Mouse (Mus musculus) cortical plate, adult 2 months (tissue): ENCODE data around the gene Olfr709-ps1. TPM values are rescaled to one million over a fixed set of nuclear protein-coding genes. Genes with fewer than 3 reads are reported as not detected.
"Not testable (repeated sequence)": the region's sequence is repeated elsewhere in the genome, so short reads cannot be mapped to it uniquely, and the experiment has no call there.

Experiments
- H3K27ac ChIP-seq: fragments of 200-500 bp; 2 replicates; pipeline ENCODE4 v1.5.1; 2012; ENCODE audit warnings: low read length, control low read depth, inconsistent platforms; ENCODE audit not compliant: insufficient read depth
- H3K4me1 ChIP-seq: fragments of 200-500 bp; 2 replicates; pipeline ENCODE4 v1.6.1; 2011; ENCODE audit warnings: low read length; ENCODE audit not compliant: control insufficient read depth, insufficient read depth
- H3K4me3 ChIP-seq: fragments of 200-500 bp; 2 replicates; pipeline ENCODE4 v1.5.1; 2011; ENCODE audit warnings: mild to moderate bottlenecking, low read length, control low read depth; ENCODE audit not compliant: insufficient read depth
- CTCF ChIP-seq: fragments of 200-500 bp; IDR thresholded peaks from 2 replicates; pipeline ENCODE4 v1.5.1; 2011; ENCODE audit warnings: mild to moderate bottlenecking, control low read depth, low read length; ENCODE audit not compliant: insufficient read depth; ENCODE audit errors: extremely low read depth
- POLR2A ChIP-seq: fragments of 200-500 bp; IDR thresholded peaks from 2 replicates; pipeline ENCODE4 v1.6.1; 2011; ENCODE audit warnings: mild to moderate bottlenecking, low read length, control low read depth; ENCODE audit not compliant: insufficient read depth; ENCODE audit errors: extremely low read depth
- polyA plus RNA-seq: library from polyadenylated mRNA; depleted of rRNA; stranded (reverse); fragments of >200 nt; gene quantifications from 2 replicates; pipeline ENCODE4 v1.2.3, GENCODE M21; 2012; rRNA removed

Gene Olfr709-ps1
- polyA plus RNA-seq, result not detected in 2 replicates

DNA sequence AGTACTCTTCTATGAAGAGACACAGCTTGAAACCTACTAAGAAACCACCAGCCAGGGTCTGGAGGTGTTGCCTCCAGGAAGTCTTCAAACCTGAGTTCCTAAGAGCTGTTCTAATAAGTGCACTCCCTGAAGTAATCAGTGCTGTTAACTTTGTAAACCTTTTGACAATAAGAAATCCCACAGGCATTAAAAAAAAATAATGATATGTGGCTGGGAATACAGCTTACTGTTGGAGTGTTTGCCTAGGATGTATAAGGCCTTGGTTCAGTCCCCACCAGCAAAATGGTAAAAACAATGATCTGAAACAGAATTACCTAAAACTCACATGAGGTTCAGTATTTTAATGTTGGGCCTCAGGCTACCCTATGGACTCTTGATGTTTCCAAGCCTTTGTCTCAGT, at the start of gene Olfr709-ps1:
TSS of gene Olfr709-ps1 (minus strand) at position 101 of the 400 bp plus-strand sequence.
- H3K27ac ChIP-seq, result no peak within 1 kb of the TSS
- no peaks in the 10 kb centered on the region for H3K4me1 ChIP-seq
- H3K4me3 ChIP-seq, result no peak within 1 kb of the TSS
- TF ChIP-seq CTCF (no peak), POLR2A (no peak)

DNA sequence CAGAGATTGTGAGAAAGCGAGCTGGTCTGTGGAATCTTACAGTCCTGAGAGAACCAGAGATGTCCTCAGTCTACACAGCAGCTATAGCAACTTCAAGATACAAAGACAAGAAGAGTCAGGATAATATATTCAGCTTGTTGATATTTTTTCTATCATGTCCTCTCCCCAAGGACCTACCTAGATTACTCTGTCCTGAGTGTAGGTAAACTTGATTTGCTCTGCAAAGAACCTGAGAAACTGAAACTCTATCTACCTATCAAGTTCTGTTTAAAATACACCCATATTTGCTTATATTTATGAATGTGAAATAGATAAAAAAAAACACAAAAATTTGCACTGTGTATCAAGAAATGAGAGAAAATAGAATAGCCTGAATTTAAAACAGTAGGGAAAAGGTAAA, 43.3 kb upstream of the Olfr709-ps1 start, which contains the start of gene Olfr711:
TSS of gene Olfr711 (minus strand) at position 101 of the 400 bp plus-strand sequence.
- H3K4me1 ChIP-seq, result no peaks in the 10 kb centered on the region
- no peak within 1 kb of the TSS for H3K4me3 ChIP-seq
- no peak for TF ChIP-seq CTCF
- no peak for TF ChIP-seq POLR2A
- H3K27ac ChIP-seq, result no peak within 1 kb of the TSS

DNA sequence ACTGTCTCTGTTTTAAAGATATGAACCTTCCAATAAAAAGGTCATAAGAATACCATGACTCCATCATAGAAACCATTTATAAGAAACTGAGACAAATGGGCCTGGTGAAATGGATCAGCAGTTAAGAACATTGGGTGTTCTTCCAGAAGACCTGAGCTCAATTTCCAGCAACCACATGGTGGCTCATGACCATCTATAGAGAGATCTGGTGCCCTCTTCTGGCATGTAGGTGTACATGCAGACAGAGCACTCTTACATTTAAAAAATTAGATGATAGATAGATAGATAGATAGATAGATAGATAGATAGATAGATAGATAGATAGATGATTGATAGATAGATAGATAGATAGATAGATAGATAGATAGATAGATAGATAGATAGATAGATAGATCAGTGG, 35.5 kb upstream of the Olfr709-ps1 start:
- not testable (repeated sequence) for H3K4me3 ChIP-seq, H3K4me1 ChIP-seq, H3K27ac ChIP-seq

DNA sequence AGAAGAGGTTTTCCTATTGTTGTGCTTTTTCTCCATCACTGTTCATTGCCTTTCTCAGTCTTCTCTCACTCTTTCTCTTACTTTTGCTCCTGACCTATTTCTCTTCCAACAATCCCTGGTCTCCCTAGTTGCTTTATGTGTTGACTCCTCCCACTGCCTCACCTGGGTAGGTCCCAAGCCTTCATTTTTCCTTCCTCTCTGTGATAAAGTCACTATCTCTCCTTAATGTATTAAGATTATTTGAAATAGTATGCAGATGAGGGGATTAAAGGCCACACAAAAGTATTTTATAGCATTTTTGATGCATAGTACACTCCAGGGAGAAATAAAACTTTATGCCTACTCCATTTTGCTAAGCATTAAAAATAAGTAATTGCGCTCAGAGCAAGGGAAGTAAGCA, 31.8 kb upstream of the Olfr709-ps1 start, which contains the start of gene Olfr6:
TSS of gene Olfr6 (minus strand) at position 101 of the 400 bp plus-strand sequence.
- no peaks in the 10 kb centered on the region for H3K4me1 ChIP-seq
- no peak for TF ChIP-seq CTCF
- no peak for TF ChIP-seq POLR2A
- H3K27ac ChIP-seq, result no peak within 1 kb of the TSS
- no peak within 1 kb of the TSS for H3K4me3 ChIP-seq

DNA sequence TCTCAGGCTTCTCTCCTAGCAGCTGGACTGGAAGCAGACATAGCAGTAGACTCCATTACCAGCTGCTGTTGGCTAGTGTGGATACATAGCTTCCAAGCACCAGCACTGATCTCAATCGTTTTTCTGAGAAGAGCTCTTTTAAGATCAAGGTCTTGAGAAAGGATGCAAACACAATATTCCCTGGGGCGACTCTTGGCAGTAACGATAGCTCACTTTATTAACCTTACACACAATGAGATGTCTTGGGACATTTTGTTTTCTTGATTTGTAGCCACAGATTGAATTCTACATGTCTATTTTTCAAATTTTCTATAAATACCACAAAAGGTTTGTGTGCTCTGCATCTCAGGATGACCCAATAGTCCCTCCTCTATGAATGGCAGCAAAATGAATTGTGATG, 16.2 kb upstream of the Olfr709-ps1 start, which contains the start of gene Olfr710:
TSS of gene Olfr710 (minus strand) at position 101 of the 400 bp plus-strand sequence.
- TF ChIP-seq POLR2A, result no peak
- no peak for TF ChIP-seq CTCF
- Histone ChIP-seq H3K4me1 (no peaks in the 10 kb centered on the region), H3K4me3 (no peak within 1 kb of the TSS), H3K27ac (no peak within 1 kb of the TSS)

DNA sequence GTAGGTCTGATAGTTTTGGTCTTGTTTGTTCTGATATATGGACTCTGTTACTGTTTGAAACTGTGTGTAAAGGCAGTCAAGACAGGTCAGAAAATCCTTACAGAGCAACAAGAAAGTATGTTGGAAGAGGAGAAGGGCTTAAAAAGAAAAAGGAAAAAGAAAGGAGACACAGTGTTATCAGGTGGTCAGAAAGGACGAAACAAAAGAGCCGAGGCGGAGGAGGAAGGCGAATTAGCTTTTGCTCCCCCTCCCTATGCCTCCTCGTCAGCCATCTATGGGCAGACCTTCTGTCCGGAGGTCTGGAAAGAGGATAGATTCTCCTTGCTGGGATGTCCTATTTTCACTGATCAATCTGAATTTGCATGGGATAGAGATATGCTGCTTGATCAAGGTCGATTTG, 11.1 kb downstream of the Olfr709-ps1 start:
- not testable (repeated sequence) for H3K4me1 ChIP-seq, H3K4me3 ChIP-seq, H3K27ac ChIP-seq

DNA sequence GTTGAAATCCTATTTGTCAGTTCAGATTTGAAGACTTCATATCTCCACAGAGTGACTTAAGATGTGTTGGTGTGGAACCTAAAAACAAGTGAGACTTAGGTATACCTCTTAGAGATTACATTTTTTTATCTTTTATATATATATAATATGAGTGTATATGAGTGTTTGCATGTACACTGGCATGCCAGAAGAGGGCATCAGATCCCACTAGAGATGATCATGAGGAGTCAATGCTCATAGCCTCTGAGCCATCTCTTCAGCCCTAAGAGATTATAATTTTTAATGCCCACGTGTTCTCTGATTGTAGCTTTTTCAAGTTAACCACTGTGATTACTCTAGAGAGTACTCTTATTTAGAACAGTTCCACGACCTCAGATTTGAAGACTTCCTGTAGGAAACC, 24.3 kb downstream of the Olfr709-ps1 start, which contains the start of gene Olfr1532-ps1:
TSS of gene Olfr1532-ps1 (plus strand) at position 326 of the 400 bp plus-strand sequence.
- TF ChIP-seq POLR2A (no peak), CTCF (no peak)
- no peak within 1 kb of the TSS for H3K27ac ChIP-seq
- H3K4me1 ChIP-seq, result no peaks in the 10 kb centered on the region
- no peak within 1 kb of the TSS for H3K4me3 ChIP-seq

DNA sequence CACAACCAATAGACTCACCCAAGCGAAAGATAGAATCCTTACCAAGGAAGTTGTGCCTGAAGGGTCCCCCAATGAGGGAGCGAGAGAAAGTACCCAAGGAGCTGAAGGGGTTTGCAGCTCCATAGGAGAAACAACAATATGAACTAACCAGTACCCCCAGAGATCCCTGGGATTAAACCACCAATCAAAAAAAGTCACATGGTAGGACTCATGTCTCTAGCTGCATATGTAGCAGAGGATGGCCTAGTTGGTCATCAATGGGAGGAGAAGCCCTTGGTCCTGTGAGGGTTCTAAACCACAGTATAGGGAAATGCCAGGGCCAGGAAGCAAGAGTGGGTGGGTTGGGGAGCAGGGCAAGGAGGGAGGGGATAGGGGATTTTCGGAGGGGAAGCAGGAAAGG, 30.9 kb downstream of the Olfr709-ps1 start, which contains the start of gene Olfr707:
TSS of gene Olfr707 (minus strand) at position 101 of the 400 bp plus-strand sequence.
- H3K4me1 ChIP-seq, H3K4me3 ChIP-seq, H3K27ac ChIP-seq: not testable (repeated sequence)

DNA sequence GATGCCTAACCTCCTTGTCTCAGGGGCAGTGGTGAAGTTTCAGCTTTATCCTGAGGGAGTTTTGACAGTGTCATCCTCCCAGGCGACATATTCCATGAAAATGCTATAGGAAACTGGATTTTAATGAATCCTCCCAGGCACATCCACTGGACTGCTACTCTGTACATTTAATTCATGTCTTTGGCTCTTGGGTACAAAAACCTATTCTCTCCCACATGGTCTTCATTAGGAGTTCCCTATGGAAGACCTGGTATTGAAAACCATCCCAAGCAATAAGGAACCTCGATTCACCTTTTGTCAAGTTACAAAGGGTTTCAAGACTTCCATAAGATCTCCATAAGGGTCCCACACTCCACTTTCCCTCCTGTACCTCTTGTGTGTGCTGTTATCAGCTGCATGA, 44.0 kb downstream of the Olfr709-ps1 start, which contains the start of gene Olfr706:
TSS of gene Olfr706 (minus strand) at position 101 of the 400 bp plus-strand sequence.
- Histone ChIP-seq H3K4me3 (no peak within 1 kb of the TSS), H3K27ac (no peak within 1 kb of the TSS), H3K4me1 (no peaks in the 10 kb centered on the region)
- TF ChIP-seq CTCF (no peak), POLR2A (no peak)

DNA sequence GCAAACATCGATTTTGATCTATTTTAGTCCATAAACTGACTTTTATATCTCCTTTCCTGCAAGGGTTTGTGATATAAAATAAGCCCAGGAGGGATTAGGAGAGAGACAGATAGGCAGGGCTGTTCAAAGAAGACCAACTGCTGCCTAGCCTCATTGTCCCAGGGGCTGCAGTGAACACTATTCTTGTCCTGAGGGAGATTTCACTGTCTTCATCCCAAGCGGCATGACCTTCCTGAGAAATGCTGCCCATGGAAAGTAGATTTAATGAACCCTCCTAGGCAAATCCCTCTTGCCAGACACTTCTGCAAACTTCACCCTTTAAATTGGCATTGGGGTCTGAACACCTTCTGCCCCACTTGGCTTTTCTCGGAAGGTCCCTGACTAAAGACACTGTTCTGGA, 55.2 kb downstream of the Olfr709-ps1 start, which contains the start of gene Olfr705:
TSS of gene Olfr705 (minus strand) at position 101 of the 400 bp plus-strand sequence.
- Histone ChIP-seq H3K27ac (no peak within 1 kb of the TSS), H3K4me1 (no peaks in the 10 kb centered on the region), H3K4me3 (no peak within 1 kb of the TSS)
- no peak for TF ChIP-seq CTCF
- TF ChIP-seq POLR2A, result no peak

Other genes starting within 250 kb of the Olfr709-ps1 start
- not detected in 2 replicates for gene Olfr694, start 240.4 kb downstream of the Olfr709-ps1 start, polyA plus RNA-seq
- gene Olfr695, start 215.8 kb downstream of the Olfr709-ps1 start, polyA plus RNA-seq, result not detected in 2 replicates
- gene Olfr697, start 189.8 kb downstream of the Olfr709-ps1 start, polyA plus RNA-seq, result not detected in 2 replicates
- not detected in 2 replicates for gene Olfr698, start 176.8 kb downstream of the Olfr709-ps1 start, polyA plus RNA-seq
- gene Olfr699, start 139.0 kb downstream of the Olfr709-ps1 start, polyA plus RNA-seq, result not detected in 2 replicates
- not detected in 2 replicates for gene Olfr700, start 123.4 kb downstream of the Olfr709-ps1 start, polyA plus RNA-seq
- not detected in 2 replicates for gene Olfr701, start 118.1 kb downstream of the Olfr709-ps1 start, polyA plus RNA-seq
- not detected in 2 replicates for gene Olfr702, start 98.3 kb downstream of the Olfr709-ps1 start, polyA plus RNA-seq
- gene Olfr703, start 88.9 kb downstream of the Olfr709-ps1 start, polyA plus RNA-seq, result not detected in 2 replicates
- gene Olfr704, start 69.0 kb downstream of the Olfr709-ps1 start, polyA plus RNA-seq, result not detected in 2 replicates
- gene Olfr705, start 55.3 kb downstream of the Olfr709-ps1 start, polyA plus RNA-seq, result not detected in 2 replicates
- not detected in 2 replicates for gene Olfr706, start 44.1 kb downstream of the Olfr709-ps1 start, polyA plus RNA-seq
- gene Olfr707, start 31.0 kb downstream of the Olfr709-ps1 start, polyA plus RNA-seq, result not detected in 2 replicates
- not detected in 2 replicates for gene Olfr1532-ps1, start 24.2 kb downstream of the Olfr709-ps1 start, polyA plus RNA-seq
- not detected in 2 replicates for gene Olfr710, start 16.1 kb upstream of the Olfr709-ps1 start, polyA plus RNA-seq
- not detected in 2 replicates for gene Olfr6, start 31.7 kb upstream of the Olfr709-ps1 start, polyA plus RNA-seq
- gene Olfr711, start 43.2 kb upstream of the Olfr709-ps1 start, polyA plus RNA-seq, result not detected in 2 replicates
- not detected in 2 replicates for gene Olfr2, start 73.9 kb upstream of the Olfr709-ps1 start, polyA plus RNA-seq
- not detected in 2 replicates for gene Olfr713, start 99.0 kb upstream of the Olfr709-ps1 start, polyA plus RNA-seq
- gene Olfr714, start 138.8 kb upstream of the Olfr709-ps1 start, polyA plus RNA-seq, result not detected in 2 replicates
- gene Olfr17, start 161.0 kb upstream of the Olfr709-ps1 start, polyA plus RNA-seq, result not detected in 2 replicates
- gene Olfr715b, start 178.2 kb upstream of the Olfr709-ps1 start, polyA plus RNA-seq, result not detected in 2 replicates
- not detected in 2 replicates for gene Olfr715, start 198.9 kb upstream of the Olfr709-ps1 start, polyA plus RNA-seq
- gene Olfr716, start 206.1 kb upstream of the Olfr709-ps1 start, polyA plus RNA-seq, result not detected in 2 replicates
- not detected in 2 replicates for gene Nlrp14, start 234.8 kb upstream of the Olfr709-ps1 start, polyA plus RNA-seq